Mouse (Mus musculus): ENCODE measurements around the gene Zfp775.

Gene Zfp775

GRCm38 (mm10) chr6:48666159-48666586 lies 64.3 kb downstream of the Zfp775 start:
- ATAC-seq (ENCODE audit: insufficient number of reproducible peaks, low FRiP score, low TSS enrichment): no peak

- ATAC-seq (ENCODE audit: insufficient number of reproducible peaks, low FRiP score, low TSS enrichment): no peak
Measured at GRCm38 (mm10) chr6:48668022-48668421, 66.2 kb downstream of the Zfp775 start.

GRCm38 (mm10) chr6:48669446-48669969 lies 67.6 kb downstream of the Zfp775 start:
- no peak for ATAC-seq (ENCODE audit: insufficient number of reproducible peaks, low FRiP score, low TSS enrichment)

Data from cerebellum, adult (tissue).